Mouse (Mus musculus) olfactory bulb, adult 2 months (tissue): ENCODE measurements around the gene Gm5617.

Source experiments
- CTCF ChIP-seq: fragments of 200-500 bp; IDR thresholded peaks from 2 replicates; pipeline ENCODE4 v1.5.1; 2012; ENCODE audit warnings: low read depth, mild to moderate bottlenecking, low read length, moderate library complexity; ENCODE audit not compliant: insufficient read depth
- POLR2A ChIP-seq: fragments of 200-500 bp; IDR thresholded peaks from 2 replicates; pipeline ENCODE4 v1.6.1; 2012; ENCODE audit warnings: mild to moderate bottlenecking, low read depth, low read length, moderate library complexity; ENCODE audit not compliant: insufficient read depth

DNA sequence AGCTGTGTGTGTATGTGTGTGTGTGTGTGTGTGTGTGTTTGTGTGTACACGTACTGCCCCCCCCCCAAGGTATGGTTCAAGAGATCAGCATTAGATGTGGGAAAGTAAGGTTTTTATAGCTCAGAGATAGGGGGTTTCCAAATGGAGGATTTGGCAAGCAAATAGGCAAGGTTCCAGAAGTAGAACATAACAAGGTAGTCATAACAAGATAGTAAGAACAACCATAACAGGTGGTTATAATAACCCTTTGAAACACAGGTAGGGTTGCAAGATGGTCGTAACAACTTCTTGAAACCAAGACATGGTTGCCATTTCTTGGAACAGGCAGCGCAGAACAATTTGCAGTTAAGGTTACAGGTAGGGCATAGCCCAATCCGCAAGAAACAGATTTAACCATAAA, 31.3 kb downstream of the Gm5617 start:
- TF ChIP-seq POLR2A (no peak), CTCF (no peak)
